ENCODE assay signal across 8 mouse cellular contexts in genomic region chr5:146832435-146832768, GRCm38 (mm10). TPM values are rescaled to one million over a fixed set of nuclear protein-coding genes. Genes with fewer than 3 reads are reported as not detected.
DNase-seq lines count a peak whose midpoint lies in the region; ATAC-seq lines count a peak whose summit lies in the region.

No protein-coding gene starts in this region.

- peak overlapping the region; percentile 90 for H3K27ac ChIP-seq in heart, embryonic 16.5 days (ENCODE audit: low read length)
- H3K27ac ChIP-seq in brown adipose tissue, adult 24 weeks (replicated peaks; ENCODE audit: low read depth, low read length), result peak overlapping the region; percentile 76
- H3K27ac ChIP-seq in hindbrain, embryonic 15.5 days (replicated peaks), result peak overlapping the region; percentile 96
- peak overlapping the region; percentile 87 for H3K27ac ChIP-seq in midbrain, embryonic 14.5 days (replicated peaks; ENCODE audit: low read depth, low read length)

- no peak for DNase-seq in heart, postnatal 14 days
- no peak for DNase-seq in midbrain, embryonic 14.5 days
- no peak for DNase-seq in left cerebral cortex, adult 18-20 months (ENCODE audit: low spot score in 2 of 2)
- DNase-seq in cerebellum, adult 11-12 months, result no peak
- DNase-seq in thymus, postnatal 36 days, result no peak

- WGBS in heart, embryonic 16.5 days, result 43% methylated on average over 7 of the region's 7 CpGs
- 48% methylated on average over 7 of the region's 7 CpGs for WGBS in hindbrain, embryonic 15.5 days
- WGBS in midbrain, embryonic 14.5 days, result 53% methylated on average over 7 of the region's 7 CpGs

- H3K9me3 ChIP-seq in heart, embryonic 16.5 days (replicated peaks; ENCODE audit: control insufficient read depth, low read length), result no peaks in the 10 kb centered on the region
- no peaks in the 10 kb centered on the region for H3K9me3 ChIP-seq in hindbrain, embryonic 15.5 days
- H3K9me3 ChIP-seq in midbrain, embryonic 14.5 days (ENCODE audit: control insufficient read depth, low read length), result no peaks in the 10 kb centered on the region

- H3K27me3 ChIP-seq in heart, embryonic 16.5 days (ENCODE audit: control insufficient read depth, insufficient read depth, low read length), result no peaks in the 10 kb centered on the region
- H3K27me3 ChIP-seq in hindbrain, embryonic 15.5 days, result no peaks in the 10 kb centered on the region
- no peaks in the 10 kb centered on the region for H3K27me3 ChIP-seq in midbrain, embryonic 14.5 days (ENCODE audit: control insufficient read depth, insufficient read depth, low read length)

- peak overlapping the region; percentile 75 for H3K4me2 ChIP-seq in heart, embryonic 16.5 days (ENCODE audit: low read depth, low read length)
- peak overlapping the region; percentile 70 for H3K4me2 ChIP-seq in hindbrain, embryonic 15.5 days
- H3K4me2 ChIP-seq in midbrain, embryonic 14.5 days (ENCODE audit: low read length), result peak overlapping the region; percentile 88

- intact Hi-C loops in heart, postnatal 14 days (cut with DNase I), result loop anchor here (2.0 to 5.0 kb wide), 2 partner anchors 38 to 125 kb away; partner anchors contain the start of gene Usp12

- peaks cover 31% of the 10 kb centered on the region for H3K36me3 ChIP-seq in heart, embryonic 16.5 days (ENCODE audit: control insufficient read depth, insufficient read depth)
- H3K36me3 ChIP-seq in hindbrain, embryonic 15.5 days, result peaks cover 30% of the 10 kb centered on the region
- peaks cover 32% of the 10 kb centered on the region for H3K36me3 ChIP-seq in midbrain, embryonic 14.5 days (ENCODE audit: control insufficient read depth, insufficient read depth, low read length)

- H3K4me3 ChIP-seq in heart, embryonic 16.5 days (ENCODE audit: low read length), result peak overlapping the region; percentile 85
- H3K4me3 ChIP-seq in brown adipose tissue, adult 24 weeks (ENCODE audit: insufficient read depth, low read depth, low read length), result peak overlapping the region; percentile 40
- peak overlapping the region; percentile 87 for H3K4me3 ChIP-seq in hindbrain, embryonic 15.5 days
- peak overlapping the region; percentile 88 for H3K4me3 ChIP-seq in midbrain, embryonic 14.5 days (replicated peaks; ENCODE audit: low read depth, low read length)

- peaks cover 15% of the 10 kb centered on the region for H3K4me1 ChIP-seq in heart, embryonic 16.5 days (ENCODE audit: control insufficient read depth, insufficient read depth, low read length)
- peaks cover 2% of the 10 kb centered on the region; the same call in 1 of the 2 replicates for H3K4me1 ChIP-seq in brown adipose tissue, adult 24 weeks (ENCODE audit: control insufficient read depth, insufficient read depth, insufficient read length, low read length)
- H3K4me1 ChIP-seq in hindbrain, embryonic 15.5 days (replicated peaks), result peaks cover 21% of the 10 kb centered on the region
- H3K4me1 ChIP-seq in midbrain, embryonic 14.5 days (ENCODE audit: control insufficient read depth, insufficient read depth, low read length), result peaks cover 13% of the 10 kb centered on the region

- peak overlapping the region; percentile 100 for H3K9ac ChIP-seq in heart, embryonic 16.5 days (ENCODE audit: low read length)
- peak overlapping the region; percentile 81 for H3K9ac ChIP-seq in hindbrain, embryonic 15.5 days
- H3K9ac ChIP-seq in midbrain, embryonic 14.5 days (replicated peaks; ENCODE audit: low read length), result peak overlapping the region; percentile 88

- ATAC-seq in heart, embryonic 16.5 days (replicated peaks; ENCODE audit: extremely low read depth, insufficient read depth, low FRiP score), result peak; percentile 7; the same call in 1 of the 2 replicates
- ATAC-seq in hindbrain, embryonic 15.5 days (ENCODE audit: low FRiP score, low read depth), result no peak; the same call in 1 of the 2 replicates
- no peak for ATAC-seq in midbrain, embryonic 14.5 days (ENCODE audit: low FRiP score, low TSS enrichment)

RNA-seq across cellular contexts. Expression of gene Rpl21, which starts 0.3 kb away (rescaled TPM):
- polyA plus RNA-seq in heart, embryonic 16.5 days (2015; fragmentation: Nextera tagmentation; extraction: Ambion mirVana), result 279 and 290 TPM in 2 replicates
- 100 to 1,000 TPM; 122 to 126 TPM for total RNA-seq in heart, postnatal 14 days (2021)
- 55.2 and 82.1 TPM in 2 replicates for polyA plus RNA-seq in brown adipose tissue, adult 24 weeks (2012; ENCODE audit: insufficient read depth, insufficient read length, missing spikeins)
- 312 and 347 TPM in 2 replicates for polyA plus RNA-seq in hindbrain, embryonic 15.5 days (2015; fragmentation: Nextera tagmentation; extraction: Ambion mirVana)
- polyA plus RNA-seq in midbrain, embryonic 14.5 days (2014; fragmentation: Nextera tagmentation; extraction: Ambion mirVana), result 410 and 413 TPM in 2 replicates
- 100 to 1,000 TPM; 178 to 190 TPM for total RNA-seq in left cerebral cortex, adult 18-20 months (2021)

RNA-seq across cellular contexts. Expression of gene Rasl11a, which starts 12.5 kb away (rescaled TPM):
- polyA plus RNA-seq in heart, embryonic 16.5 days (2015; fragmentation: Nextera tagmentation; extraction: Ambion mirVana), result 11.7 and 12.1 TPM in 2 replicates
- total RNA-seq in heart, postnatal 14 days (2021), result 1 to 10 TPM; 4.4 to 5.8 TPM
- polyA plus RNA-seq in brown adipose tissue, adult 24 weeks (2012; ENCODE audit: insufficient read depth, insufficient read length, missing spikeins), result 1.5 and 5.1 TPM in 2 replicates
- 9.3 and 9.9 TPM in 2 replicates for polyA plus RNA-seq in hindbrain, embryonic 15.5 days (2015; fragmentation: Nextera tagmentation; extraction: Ambion mirVana)
- 6.9 and 8.2 TPM in 2 replicates for polyA plus RNA-seq in midbrain, embryonic 14.5 days (2014; fragmentation: Nextera tagmentation; extraction: Ambion mirVana)
- total RNA-seq in left cerebral cortex, adult 18-20 months (2021), result 10 to 100 TPM; 10.8 to 11.6 TPM

RNA-seq across cellular contexts. Expression of gene Usp12, which starts 37.6 kb away (rescaled TPM):
- polyA plus RNA-seq in heart, embryonic 16.5 days (2015; fragmentation: Nextera tagmentation; extraction: Ambion mirVana), result 10.1 and 11.0 TPM in 2 replicates
- 10 to 100 TPM; 17.6 to 18.6 TPM for total RNA-seq in heart, postnatal 14 days (2021)
- polyA plus RNA-seq in brown adipose tissue, adult 24 weeks (2012; ENCODE audit: insufficient read depth, insufficient read length, missing spikeins), result 11.1 and 24.9 TPM in 2 replicates
- polyA plus RNA-seq in hindbrain, embryonic 15.5 days (2015; fragmentation: Nextera tagmentation; extraction: Ambion mirVana), result 16.2 and 17.1 TPM in 2 replicates
- polyA plus RNA-seq in midbrain, embryonic 14.5 days (2014; fragmentation: Nextera tagmentation; extraction: Ambion mirVana), result 11.2 and 13.1 TPM in 2 replicates
- total RNA-seq in left cerebral cortex, adult 18-20 months (2021), result 10 to 100 TPM; 56.6 to 61.1 TPM
